Mouse (Mus musculus): ENCODE results near the gene Grap.

Gene Grap

DNA sequence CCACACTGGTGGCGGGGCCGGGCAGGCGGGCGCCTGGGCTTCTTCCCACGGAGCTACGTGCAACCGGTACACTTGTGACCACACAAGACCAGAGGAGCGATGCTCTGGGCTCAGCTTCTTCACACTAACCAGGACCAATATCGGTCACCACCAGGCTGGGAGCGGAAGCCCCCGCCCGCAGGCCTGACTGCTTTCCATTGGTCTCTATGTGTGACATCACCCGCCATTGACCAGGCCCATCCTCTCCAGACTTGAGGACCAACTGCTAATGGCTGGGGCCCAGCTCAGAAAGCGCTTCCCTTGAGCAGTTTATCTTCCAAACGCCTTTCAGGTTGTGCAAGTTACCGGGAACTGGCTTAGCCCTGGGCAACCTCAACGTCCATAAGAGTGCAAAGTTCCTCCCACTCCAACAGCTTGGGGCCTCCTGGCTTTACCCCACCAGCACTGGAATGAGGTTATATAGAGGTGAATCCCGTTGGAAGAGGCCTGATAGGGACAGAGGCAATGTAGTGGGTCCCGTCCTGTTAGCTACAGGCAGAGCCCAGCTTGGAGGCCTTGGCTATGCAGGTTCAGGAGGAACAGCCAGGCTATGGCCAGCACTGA, 18.8 kb downstream of the Grap start:
- in situ Hi-C loops (cut with MboI; ENCODE audit: low pct_unique_long_range_greater_than_20kb in 1 of 2, low sequenced_read_pairs in 2 of 2, unreplicated experiment in 1 of 2) = no loop called here

- in situ Hi-C loops (cut with MboI; ENCODE audit: low pct_unique_long_range_greater_than_20kb in 1 of 2, low sequenced_read_pairs in 2 of 2, unreplicated experiment in 1 of 2) = no loop called here
Measured at GRCm38 (mm10) chr11:61673686-61674085, 20.6 kb downstream of the Grap start.

DNA sequence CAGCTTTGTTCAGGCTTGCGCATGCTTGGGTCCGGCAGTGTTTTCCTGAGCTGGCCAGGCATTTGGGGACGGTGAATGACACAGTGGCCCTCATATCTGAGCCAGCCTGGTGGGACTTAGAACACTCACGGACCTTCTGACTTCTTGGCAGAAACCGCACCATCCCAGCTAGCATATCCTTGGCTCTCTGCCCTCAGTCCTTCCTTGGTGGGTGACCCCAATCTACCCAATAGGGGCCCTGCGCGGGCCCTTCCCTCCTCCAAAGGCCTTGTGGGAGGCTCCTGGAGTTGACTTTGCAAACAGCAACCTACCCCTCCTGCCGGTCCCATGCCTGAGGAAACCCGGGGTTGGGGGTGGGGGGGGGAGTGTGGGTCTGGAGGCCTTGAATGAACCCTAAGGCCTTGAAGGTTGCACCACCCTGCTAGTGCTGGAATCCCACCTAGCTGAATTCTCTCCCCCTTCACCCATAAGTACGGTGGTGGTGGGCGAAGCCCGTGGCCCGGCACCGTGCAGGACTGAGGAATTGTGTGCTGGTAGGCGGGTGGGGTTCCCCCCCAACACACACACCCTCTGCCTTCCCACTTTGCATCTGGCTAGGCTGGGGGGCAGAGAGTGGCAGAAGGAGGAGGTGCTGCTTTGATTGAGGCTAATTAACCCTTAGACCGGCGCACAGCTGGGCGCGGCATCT, 21.2 kb downstream of the Grap start:
- in situ Hi-C loops (cut with MboI; ENCODE audit: low pct_unique_long_range_greater_than_20kb in 1 of 2, low sequenced_read_pairs in 2 of 2, unreplicated experiment in 1 of 2) = no loop called here

GRCm38 (mm10) chr11:61674839-61675159, 21.7 kb downstream of the Grap start:
- in situ Hi-C loops (cut with MboI; ENCODE audit: low pct_unique_long_range_greater_than_20kb in 1 of 2, low sequenced_read_pairs in 2 of 2, unreplicated experiment in 1 of 2) = no loop called here

DNA sequence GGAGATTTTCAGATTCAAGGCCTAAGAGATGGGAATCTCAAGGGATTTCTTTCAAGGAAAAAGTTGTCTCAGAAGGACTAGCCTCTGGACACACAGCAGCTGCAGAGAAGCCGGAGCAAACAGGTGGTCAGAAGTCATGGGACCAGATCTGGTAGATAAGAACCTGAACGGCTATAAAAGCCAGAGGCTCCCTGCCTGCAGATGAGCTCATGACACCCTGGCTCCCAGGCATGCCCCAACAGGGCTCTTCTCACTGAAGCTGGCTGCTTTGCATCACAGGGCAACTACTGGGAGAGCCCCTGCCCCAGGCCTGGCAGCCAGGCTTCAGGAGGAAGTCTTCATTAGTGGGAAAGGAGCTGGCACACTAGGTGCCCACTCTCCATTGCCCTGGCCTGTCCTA, 22.3 kb downstream of the Grap start:
- in situ Hi-C loops (cut with MboI; ENCODE audit: low pct_unique_long_range_greater_than_20kb in 1 of 2, low sequenced_read_pairs in 2 of 2, unreplicated experiment in 1 of 2) = no loop called here

DNA sequence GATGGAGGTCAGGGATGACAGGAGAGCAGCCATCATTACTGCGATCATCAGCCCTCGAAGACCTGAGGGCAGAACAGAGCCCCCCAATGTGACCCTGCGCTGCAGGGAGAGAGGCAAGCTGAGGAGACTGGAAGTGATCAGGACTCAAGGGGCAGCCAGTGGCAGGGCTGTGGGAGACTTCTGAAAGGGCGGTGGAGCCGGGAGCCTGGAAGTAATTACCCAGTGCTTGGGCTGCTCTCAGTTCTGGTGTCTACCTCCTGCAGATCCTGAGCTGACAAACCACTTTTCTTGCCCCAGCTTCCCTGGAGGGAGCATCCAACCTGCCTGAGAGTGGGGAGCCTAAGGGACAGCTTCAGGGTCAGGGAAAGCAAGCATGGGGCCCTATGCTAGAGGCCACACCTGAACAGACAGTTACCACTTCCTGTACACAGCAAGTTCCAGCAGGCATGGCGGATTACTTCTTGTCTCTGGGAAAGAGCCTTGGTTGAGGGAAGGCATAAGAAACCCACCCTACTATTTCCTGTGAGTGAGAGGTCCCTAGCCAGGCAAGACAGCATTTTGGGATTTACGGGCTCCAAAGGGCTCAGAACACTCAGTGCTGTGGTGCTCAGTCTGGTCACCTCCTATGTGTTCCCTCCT, 23.3 kb downstream of the Grap start:
- in situ Hi-C loops (cut with MboI; ENCODE audit: low pct_unique_long_range_greater_than_20kb in 1 of 2, low sequenced_read_pairs in 2 of 2, unreplicated experiment in 1 of 2) = no loop called here

GRCm38 (mm10) chr11:61677709-61678108, 24.6 kb downstream of the Grap start:
- in situ Hi-C loops (cut with MboI; ENCODE audit: low pct_unique_long_range_greater_than_20kb in 1 of 2, low sequenced_read_pairs in 2 of 2, unreplicated experiment in 1 of 2) = no loop called here

- in situ Hi-C loops (cut with MboI; ENCODE audit: low pct_unique_long_range_greater_than_20kb in 1 of 2, low sequenced_read_pairs in 2 of 2, unreplicated experiment in 1 of 2) = no loop called here
Measured at GRCm38 (mm10) chr11:61679091-61679866, 26.2 kb downstream of the Grap start.

GRCm38 (mm10) chr11:61683907-61684731, 31.1 kb downstream of the Grap start, which contains the start of gene Fam83g:
Fam83g (plus strand) TSS chr11:61684091.
- in situ Hi-C loops (cut with MboI; ENCODE audit: low pct_unique_long_range_greater_than_20kb in 1 of 2, low sequenced_read_pairs in 2 of 2, unreplicated experiment in 1 of 2) = no loop called here

DNA sequence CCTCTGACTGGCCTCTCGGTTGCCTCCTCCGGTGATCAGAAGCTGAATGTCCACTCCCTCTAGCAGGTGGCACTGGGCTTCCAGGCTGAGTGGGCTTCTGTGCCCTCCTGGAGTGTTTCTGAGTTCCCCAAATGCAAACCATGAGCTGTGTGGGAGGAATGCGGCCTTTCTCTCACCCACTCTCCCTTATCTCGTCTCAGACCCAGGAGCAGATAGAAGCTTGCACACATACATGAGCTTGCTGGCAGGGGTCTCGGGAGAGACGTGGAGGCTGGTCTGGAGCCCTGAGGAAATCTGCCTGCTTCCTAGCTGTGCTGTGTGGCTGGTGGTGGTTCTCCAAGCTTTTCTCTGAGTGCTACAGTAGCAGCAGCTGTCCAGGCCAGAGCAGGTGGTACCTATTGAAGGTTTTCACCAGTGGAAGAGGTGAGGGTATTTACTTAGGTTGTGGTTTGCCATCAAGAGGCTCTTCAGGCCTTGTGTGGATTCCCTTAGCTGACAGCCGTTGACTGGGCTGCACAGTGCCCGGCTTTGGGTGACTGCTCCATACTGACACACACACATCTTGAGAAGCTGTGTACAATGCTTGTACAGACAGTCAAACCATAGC, 32.2 kb downstream of the Grap start:
- in situ Hi-C loops (cut with MboI; ENCODE audit: low pct_unique_long_range_greater_than_20kb in 1 of 2, low sequenced_read_pairs in 2 of 2, unreplicated experiment in 1 of 2) = no loop called here

GRCm38 (mm10) chr11:61686141-61686540, 33.1 kb downstream of the Grap start:
- in situ Hi-C loops (cut with MboI; ENCODE audit: low pct_unique_long_range_greater_than_20kb in 1 of 2, low sequenced_read_pairs in 2 of 2, unreplicated experiment in 1 of 2) = no loop called here

GRCm38 (mm10) chr11:61686906-61687453, 33.9 kb downstream of the Grap start:
- in situ Hi-C loops (cut with MboI; ENCODE audit: low pct_unique_long_range_greater_than_20kb in 1 of 2, low sequenced_read_pairs in 2 of 2, unreplicated experiment in 1 of 2) = no loop called here

- in situ Hi-C loops (cut with MboI; ENCODE audit: low pct_unique_long_range_greater_than_20kb in 1 of 2, low sequenced_read_pairs in 2 of 2, unreplicated experiment in 1 of 2) = no loop called here
Measured at GRCm38 (mm10) chr11:61687595-61687994, 34.5 kb downstream of the Grap start.

GRCm38 (mm10) chr11:61692996-61693395, 39.9 kb downstream of the Grap start:
- in situ Hi-C loops (cut with MboI; ENCODE audit: low pct_unique_long_range_greater_than_20kb in 1 of 2, low sequenced_read_pairs in 2 of 2, unreplicated experiment in 1 of 2) = no loop called here

DNA sequence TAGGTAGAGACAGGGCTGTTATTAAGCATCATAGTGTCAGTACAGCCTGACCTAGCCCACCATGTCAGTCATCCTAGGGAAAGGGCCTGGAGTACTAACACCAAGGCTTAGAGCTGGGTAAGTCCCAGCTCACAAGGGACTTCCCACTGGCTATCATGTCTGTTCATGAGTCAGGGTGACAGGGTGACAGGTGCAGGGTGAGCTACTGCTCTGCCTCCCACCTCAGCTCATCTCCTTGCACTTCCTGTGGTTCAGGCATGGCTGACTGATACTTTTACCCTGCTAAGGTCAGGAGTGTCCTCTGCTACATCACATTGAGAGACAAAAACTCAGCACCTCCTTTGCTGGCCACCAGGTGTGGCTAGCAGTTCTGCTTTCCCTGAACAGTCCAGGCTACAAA, 45.8 kb downstream of the Grap start:
- in situ Hi-C loops (cut with MboI; ENCODE audit: low pct_unique_long_range_greater_than_20kb in 1 of 2, low sequenced_read_pairs in 2 of 2, unreplicated experiment in 1 of 2) = no loop called here

DNA sequence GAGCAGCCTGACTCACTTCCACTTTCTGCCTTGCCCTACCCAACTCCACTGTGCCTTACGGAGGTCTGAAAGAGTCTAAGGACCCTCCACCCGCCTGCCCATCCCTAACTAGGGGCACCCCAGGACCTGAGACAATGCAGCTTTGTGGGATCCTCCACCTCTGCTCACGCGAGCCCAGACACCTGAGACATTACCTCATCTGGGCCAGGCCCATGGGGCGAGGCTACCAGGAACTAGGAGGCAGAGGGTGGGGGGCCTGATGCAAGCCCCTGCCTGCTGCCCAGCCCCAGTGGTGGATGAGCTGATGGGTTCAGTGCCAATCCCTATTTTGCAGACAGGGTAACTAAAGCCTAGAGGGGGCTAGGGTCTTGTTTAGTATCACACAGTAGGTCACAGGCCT, 46.4 kb downstream of the Grap start:
- in situ Hi-C loops (cut with MboI; ENCODE audit: low pct_unique_long_range_greater_than_20kb in 1 of 2, low sequenced_read_pairs in 2 of 2, unreplicated experiment in 1 of 2) = no loop called here

DNA sequence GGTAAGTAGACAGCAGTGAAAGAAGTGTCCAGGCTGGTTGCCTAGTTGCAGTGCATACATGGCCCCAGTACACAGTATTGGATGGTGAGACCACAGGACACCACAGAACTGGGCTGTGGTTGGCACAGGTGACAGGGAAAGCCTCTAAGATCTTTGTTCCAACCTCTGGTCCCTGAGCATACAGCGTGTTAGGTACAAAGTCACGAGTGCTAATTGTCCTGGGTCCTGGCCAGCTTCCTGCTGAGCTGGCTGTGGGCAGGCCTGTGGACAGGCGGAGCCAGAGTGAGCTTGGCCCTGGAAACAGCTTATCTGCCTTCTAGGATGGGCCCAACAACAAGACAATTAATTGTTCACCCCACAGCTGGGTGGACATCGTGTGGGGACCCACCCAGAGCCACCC, 46.9 kb downstream of the Grap start:
- in situ Hi-C loops (cut with MboI; ENCODE audit: low pct_unique_long_range_greater_than_20kb in 1 of 2, low sequenced_read_pairs in 2 of 2, unreplicated experiment in 1 of 2) = no loop called here

DNA sequence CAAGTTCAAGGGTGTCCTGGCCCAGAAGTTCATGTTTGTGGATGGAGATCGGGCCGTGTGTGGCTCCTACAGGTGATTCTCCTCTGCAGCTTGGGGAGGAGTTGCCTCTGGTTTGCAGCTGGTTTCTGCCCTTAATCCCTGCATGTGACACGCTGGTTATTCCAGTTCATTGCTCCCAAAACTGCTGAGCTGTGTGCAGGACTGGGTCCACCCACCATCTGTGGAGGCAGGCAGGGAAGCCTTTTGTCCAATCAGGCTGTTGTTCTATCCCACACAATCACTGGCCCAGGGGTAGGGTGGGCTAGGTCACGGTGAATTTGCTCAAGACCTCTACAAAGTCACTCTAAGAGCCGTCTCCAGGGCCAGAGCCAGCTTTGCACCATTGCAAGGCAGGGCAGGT, 48.6 kb downstream of the Grap start:
- in situ Hi-C loops (cut with MboI; ENCODE audit: low pct_unique_long_range_greater_than_20kb in 1 of 2, low sequenced_read_pairs in 2 of 2, unreplicated experiment in 1 of 2) = no loop called here
